Mouse (Mus musculus) adrenal gland, adult 8-10 months (tissue): ENCODE results near the gene Map2k1. TPM values are rescaled to one million over a fixed set of nuclear protein-coding genes. Genes with fewer than 3 reads are reported as not detected.
"Not testable (repeated sequence)": the region's sequence is repeated elsewhere in the genome, so short reads cannot be mapped to it uniquely, and the experiment has no call there.

Source experiments
- DNase-seq: peaks from one replicate; pipeline ENCODE4 v3.0.0; 2022
- total RNA-seq, 4 experiments: library from RNA; stranded (reverse); gene quantifications; 2 replicates each; pipeline ENCODE4 v1.2.4; 2022

The Map2k1 gene
- total RNA-seq, 4 experiments from 2014 or later, result 83.4 to 93.7 (median 91.9) TPM

GRCm38 (mm10) chr9:64202331-64202730 lies 51.1 kb downstream of the Map2k1 start:
- no peak for DNase-seq

DNA sequence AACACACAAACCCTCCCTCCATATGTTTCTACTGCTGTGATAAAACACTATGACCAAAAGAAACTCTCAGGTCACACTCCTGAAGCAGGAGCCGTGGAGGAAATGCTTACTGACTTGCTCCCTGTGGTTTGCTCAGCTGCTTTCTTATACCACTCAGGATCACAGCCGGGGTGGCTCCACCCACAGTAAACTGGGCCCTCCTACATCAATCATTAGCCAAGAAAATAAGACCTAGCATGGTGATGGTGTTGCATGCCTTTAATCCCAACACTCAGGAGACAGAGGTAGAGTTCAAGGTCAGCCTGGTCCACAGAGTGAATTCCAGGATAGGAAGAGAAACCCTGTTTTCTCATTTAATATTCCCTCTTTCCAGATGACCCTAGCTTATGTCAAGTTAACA lies 53.5 kb downstream of the Map2k1 start:
- DNase-seq, result no peak

DNA sequence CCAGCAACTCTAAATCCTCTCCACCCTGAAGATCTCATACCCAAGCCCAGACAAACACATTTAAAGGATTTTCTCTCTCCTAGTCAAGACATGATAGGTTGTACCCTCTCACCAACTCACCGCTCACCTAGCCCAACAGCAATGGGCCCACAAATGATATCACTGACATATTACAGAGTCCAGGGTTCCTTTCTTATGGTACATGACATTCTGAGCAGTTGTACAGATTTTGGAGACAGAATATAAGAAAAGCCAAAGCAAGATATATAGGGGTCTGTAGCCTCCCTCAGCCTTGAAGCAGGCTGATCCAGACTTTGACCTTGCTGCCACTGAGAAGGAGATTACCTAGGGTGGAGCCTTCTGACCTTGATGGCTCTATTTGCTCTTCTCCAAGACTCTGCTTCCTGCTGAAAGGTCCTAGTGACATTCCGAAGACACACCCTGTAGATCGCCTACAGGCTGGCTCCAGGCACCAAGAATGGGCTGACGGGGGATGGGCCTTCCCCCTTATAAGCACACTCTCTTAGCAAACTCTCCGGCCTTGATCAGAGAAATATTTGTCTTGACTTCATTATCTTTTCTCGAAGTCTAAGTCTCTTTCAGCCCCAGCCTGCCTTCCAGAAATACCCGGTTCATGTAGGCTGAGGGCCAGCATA lies 54.5 kb downstream of the Map2k1 start:
- DNase-seq, result not testable (repeated sequence)

DNA sequence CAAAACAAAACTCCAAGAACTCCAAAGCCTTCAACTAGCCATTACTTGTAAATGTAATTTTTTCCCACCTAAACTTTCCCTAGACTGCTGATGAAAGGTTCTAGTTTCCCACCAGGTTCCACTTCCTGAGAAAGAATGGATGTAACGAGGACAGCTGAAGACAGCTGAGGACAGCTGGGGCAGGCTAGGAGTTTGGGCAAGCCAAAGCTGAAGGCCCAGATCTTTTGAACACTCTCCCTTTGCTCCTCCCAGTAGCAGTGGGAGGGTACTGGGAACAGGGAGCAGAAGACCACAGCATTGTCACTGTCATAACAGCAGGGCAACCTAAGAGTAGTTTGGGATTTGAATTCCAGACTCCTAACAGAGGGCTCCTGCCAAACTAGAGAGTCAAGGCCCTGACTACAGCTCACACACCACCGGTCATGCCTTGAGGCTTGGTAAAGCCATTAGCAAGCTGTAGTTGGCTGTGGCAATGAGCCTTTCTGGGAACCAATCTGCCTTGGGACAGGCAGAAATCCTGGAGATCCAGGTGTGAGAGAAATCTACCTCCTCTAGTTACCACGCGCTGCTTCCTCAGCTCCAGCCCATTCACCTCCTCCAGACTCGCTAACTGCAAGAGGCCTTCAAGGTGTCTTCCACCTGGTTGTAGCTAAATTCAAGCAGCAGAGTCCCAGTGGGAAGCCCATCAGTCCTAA lies 55.2 kb downstream of the Map2k1 start:
- no peak for DNase-seq

DNA sequence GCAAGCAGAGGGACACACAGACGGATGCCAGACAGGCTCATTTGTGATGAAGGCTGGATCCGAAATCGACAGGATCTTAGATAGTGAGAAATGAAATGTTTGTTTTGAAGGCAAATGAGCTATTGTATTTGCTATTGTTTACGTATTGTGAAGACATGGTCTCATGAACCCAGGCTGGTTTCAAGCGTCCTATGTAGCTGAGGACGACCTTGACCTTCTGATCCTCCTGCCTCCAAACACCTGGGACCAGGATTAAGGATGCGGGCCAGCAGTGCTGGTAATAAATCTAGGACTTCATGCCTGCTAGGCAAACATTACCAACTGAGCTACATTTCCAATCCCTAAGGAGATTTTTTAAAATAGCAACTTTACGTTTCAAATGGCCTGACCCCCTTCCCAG lies 55.9 kb downstream of the Map2k1 start:
- DNase-seq, result no peak

DNA sequence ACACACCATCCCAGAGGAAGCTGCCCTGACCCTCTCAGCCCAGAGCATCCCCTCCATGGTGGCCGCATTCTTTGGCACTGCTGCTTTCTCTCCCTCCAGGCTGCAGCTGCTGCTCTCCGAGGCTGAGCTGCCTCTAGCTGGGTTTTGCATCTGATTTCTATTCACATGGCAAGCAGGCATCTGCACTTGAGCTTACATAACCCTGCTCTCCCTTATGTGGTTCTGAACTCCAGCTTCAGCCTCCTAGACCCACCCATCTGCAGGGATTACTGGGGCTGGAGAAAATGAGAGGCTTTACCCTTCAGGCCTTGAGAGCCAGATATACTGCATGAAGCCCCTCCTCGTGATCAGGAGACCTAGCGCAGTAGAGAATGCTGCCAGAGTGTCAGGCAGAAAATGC lies 57.9 kb downstream of the Map2k1 start:
- no peak for DNase-seq

GRCm38 (mm10) chr9:64193879-64194278 lies 59.6 kb downstream of the Map2k1 start:
- DNase-seq, result peak; percentile 40

- DNase-seq, result no peak
Observed at GRCm38 (mm10) chr9:64184166-64184840, 69.1 kb downstream of the Map2k1 start.

- not testable (repeated sequence) for DNase-seq
Observed at GRCm38 (mm10) chr9:64183295-64183694, 70.1 kb downstream of the Map2k1 start.

GRCm38 (mm10) chr9:64178974-64179646 lies 74.3 kb downstream of the Map2k1 start, which contains the start of gene Snapc5:
Gene Snapc5 (plus strand): TSS chr9:64179274.
- peak; percentile 80 for DNase-seq

DNA sequence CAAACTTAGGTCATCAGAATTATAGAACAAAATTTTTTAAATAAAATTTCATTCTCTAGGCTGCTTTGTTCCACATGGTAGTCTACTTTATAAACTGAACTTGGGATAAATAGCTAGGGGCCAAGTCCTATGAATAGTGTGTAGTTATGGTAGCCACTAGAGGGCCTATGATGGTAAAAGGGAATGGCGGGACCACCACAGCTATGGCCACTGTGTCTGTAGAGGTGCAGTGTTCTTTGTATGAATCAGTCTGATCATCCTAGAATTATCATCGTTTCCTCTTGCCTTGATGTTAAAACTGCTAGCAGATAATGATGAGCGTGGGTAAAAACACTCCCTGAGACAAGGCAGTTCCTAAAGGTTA lies 74.8 kb downstream of the Map2k1 start:
- no peak for DNase-seq

DNA sequence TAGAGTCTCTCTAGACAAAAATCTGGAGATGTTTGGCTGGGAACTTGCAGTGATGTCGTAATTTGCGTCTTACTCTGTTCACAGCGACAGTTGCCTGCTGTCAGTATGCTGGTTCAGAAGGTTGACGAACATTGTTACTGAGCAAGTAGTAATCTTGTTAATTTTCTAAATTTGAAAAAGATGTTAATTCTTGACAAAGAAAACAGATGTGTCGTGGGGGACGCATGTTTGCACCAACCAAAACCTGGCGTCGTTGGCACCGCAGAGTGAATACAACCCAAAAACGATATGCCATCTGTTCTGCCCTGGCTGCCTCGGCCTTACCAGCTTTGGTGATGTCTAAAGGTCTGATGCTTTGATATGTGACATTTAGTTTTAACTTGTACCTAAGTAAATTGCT lies 78.1 kb downstream of the Map2k1 start:
- DNase-seq, result no peak

- no peak for DNase-seq
Observed at GRCm38 (mm10) chr9:64174766-64175165, 78.7 kb downstream of the Map2k1 start.

- no peak for DNase-seq
Observed at GRCm38 (mm10) chr9:64174341-64174740, 79.1 kb downstream of the Map2k1 start.

DNA sequence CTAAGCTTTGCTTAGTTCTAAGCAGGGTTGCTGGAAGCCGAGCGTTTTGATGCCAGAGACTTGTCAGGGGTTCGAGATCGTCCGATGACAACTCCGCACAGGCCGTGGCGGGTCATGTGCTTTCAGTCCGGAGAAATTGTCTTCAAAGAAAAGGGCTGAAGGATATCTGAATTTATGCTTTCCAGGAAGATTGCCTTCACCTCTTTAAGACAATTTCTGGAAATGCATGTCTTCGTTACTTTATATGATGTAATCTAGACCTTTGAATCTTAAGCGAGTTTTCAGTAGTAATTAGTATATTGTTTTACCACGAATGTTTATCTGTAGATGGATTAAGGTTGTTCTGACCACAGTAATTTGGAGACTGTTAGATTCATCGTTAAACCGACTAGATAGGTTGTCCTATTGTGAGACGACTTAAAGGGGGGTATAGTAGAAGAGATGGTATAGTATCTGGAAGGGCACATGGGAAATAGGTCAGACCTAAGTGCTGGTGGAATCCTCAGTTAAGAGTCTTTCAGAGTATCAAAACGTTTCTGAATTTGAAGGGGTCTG lies 79.7 kb downstream of the Map2k1 start:
- no peak for DNase-seq

- DNase-seq, result peak; percentile 70
Observed at GRCm38 (mm10) chr9:64172816-64173665, 80.4 kb downstream of the Map2k1 start, which contains the start of the genes Zwilch and Rpl4. Gene Zwilch (minus strand): TSS chr9:64173104. Gene Rpl4 (plus strand): TSS chr9:64173375.

DNA sequence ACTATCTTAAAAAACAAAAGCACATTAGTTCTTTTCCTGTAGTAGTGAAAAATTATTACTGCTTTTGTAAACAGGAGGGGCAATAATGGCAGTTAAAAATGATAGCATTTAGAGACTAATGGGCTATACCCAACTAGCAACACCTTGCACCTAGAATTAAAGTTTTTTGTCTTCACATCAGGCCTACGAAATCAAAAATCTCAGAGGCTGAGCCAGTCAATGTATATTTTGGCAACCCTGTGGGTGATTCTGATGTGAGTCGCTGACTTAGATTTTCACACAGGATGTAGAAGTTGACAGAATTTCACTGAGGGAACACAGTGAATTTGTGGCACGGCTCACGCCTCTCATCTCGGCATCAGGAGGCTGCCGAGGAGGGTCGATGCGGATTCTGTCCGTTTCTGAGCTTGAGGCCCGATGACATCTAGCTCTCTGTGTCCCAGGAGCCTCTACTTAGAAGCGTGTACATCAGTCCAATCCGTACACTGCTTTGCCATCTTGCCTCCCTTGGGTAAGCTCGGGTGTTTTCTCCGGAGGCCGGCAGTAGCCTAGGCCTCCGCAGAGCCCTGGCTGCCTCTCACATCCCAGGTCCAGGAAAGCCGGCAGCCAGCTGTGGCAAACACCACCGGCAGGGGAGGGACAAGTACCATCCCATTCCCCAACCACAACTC lies 81.2 kb downstream of the Map2k1 start:
- no peak for DNase-seq

- not testable (repeated sequence) for DNase-seq
Observed at GRCm38 (mm10) chr9:64169967-64170366, 83.5 kb downstream of the Map2k1 start.

DNA sequence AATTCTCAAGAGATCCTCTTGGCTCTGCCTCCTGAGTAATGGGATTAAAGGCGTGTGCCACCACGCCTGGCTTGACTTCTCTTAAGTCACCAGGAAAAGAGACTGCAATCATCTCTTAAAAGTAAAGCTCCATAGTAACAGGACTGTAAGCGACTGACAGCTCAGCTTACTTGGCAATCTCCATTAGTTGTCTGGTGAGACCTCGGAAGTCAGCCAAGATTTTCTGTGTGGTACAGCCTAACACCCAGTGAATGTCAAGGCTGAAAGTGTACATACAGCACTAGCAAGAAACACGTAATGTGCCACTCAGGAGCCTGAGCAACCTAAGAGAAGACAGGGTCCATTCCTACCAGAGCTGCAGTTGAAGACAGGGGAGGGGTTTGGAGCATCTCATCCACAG lies 93.0 kb downstream of the Map2k1 start:
- DNase-seq, result peak; percentile 45

- DNase-seq, result no peak
Observed at GRCm38 (mm10) chr9:64156641-64157040, 96.8 kb downstream of the Map2k1 start.

DNA sequence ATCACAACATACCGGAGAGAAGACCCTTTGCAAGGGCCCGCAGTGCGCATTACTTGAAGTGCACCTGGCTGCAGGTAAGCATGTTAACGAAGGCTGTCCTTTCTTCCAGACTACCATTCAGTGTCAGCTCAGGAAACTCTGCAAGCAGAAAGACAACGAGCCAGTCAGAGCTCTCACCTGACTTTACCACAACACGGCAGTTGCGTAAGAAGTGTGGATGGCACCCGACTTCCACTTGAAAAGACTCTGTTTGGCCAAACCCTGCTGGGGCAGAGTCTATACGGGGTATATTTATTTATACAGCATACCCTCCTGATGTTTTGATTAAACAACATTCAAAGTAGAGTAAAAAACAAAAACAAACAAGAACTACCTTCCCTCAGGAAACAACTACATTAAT lies 113.6 kb downstream of the Map2k1 start:
- no peak for DNase-seq
